ENCODE assay signal across 26 mouse cellular contexts in genomic region chr6:93739786-93740185, GRCm38 (mm10).
A peak's percentile ranks its signal among the peaks of the same experiment; 100 is the strongest.
DNase-seq lines count a peak whose midpoint lies in the region; ATAC-seq lines count a peak whose summit lies in the region.
"Had no signal": no experiment of that assay in that cellular context is flagged by ENCODE, and none has a peak within 500 bp of the region (broad histone marks: within the 10 kb centered on the region; RNA-seq: fewer than 3 reads in every experiment).

No protein-coding gene starts in this region.

- H3K27me3 ChIP-seq in embryonic facial prominence, embryonic 14.5 days (replicated peaks; ENCODE audit: control insufficient read depth, insufficient read depth, low read length), result no peaks in the 10 kb centered on the region
- no peaks in the 10 kb centered on the region for H3K27me3 ChIP-seq in embryonic facial prominence, embryonic 10.5 days (replicated peaks; ENCODE audit: low read depth, poor library complexity, severe bottlenecking)
- H3K27me3 ChIP-seq: CH12.LX; embryonic facial prominence, embryonic 12.5 days; forebrain, embryonic 13.5 days; heart, embryonic 13.5 days; hindbrain, embryonic 12.5 days; hindbrain, embryonic 15.5 days; Patski had no signal

- 71% methylated on average over 3 of the region's 3 CpGs for WGBS in embryonic facial prominence, embryonic 14.5 days
- WGBS in embryonic facial prominence, embryonic 10.5 days, result 79% methylated on average over 3 of the region's 3 CpGs

- H3K9me3 ChIP-seq in embryonic facial prominence, embryonic 14.5 days (ENCODE audit: control insufficient read depth, low read length), result no peaks in the 10 kb centered on the region
- no peaks in the 10 kb centered on the region for H3K9me3 ChIP-seq in embryonic facial prominence, embryonic 10.5 days
- H3K9me3 ChIP-seq: embryonic facial prominence, embryonic 12.5 days; forebrain, embryonic 13.5 days; heart, embryonic 13.5 days; hindbrain, embryonic 12.5 days; hindbrain, embryonic 15.5 days had no signal

- no peak overlapping the region for H3K4me3 ChIP-seq in embryonic facial prominence, embryonic 14.5 days (ENCODE audit: low read depth, low read length)
- no peak overlapping the region for H3K4me3 ChIP-seq in embryonic facial prominence, embryonic 10.5 days
- H3K4me3 ChIP-seq: embryonic facial prominence, embryonic 12.5 days; erythroblast, embryonic 14.5 days; forebrain, embryonic 13.5 days; heart, embryonic 13.5 days; hindbrain, embryonic 12.5 days; hindbrain, embryonic 15.5 days had no signal

- peak; percentile 49 for DNase-seq in embryonic facial prominence, embryonic 14.5 days (ENCODE audit: low spot score)
- DNase-seq in embryonic facial prominence, embryonic 10.5 days (ENCODE audit: low spot score), result no peak
- DNase-seq in heart, adult 11 months, result peak; percentile 16
- DNase-seq in heart, adult 8-10 months (ENCODE audit: low spot score), result no peak
- peak; percentile 36 for DNase-seq in right cerebral cortex, postnatal 4 days
- DNase-seq in right cerebral cortex, postnatal 36 days (ENCODE audit: low spot score in 2 of 2), result no peak
- DNase-seq: adrenal gland, postnatal 10 days; adrenal gland, postnatal 36 days; B cell, adult 2 months; cerebellum, adult 11 months; cerebellum, adult 2 months; cerebellum, adult 9-11 months; cerebellum, postnatal 36 days; gastrocnemius, postnatal 10 days; gastrocnemius, postnatal 36 days; kidney, adult 2 months had no signal

- ATAC-seq in embryonic facial prominence, embryonic 14.5 days (ENCODE audit: low read depth), result no peak
- ATAC-seq: forebrain, embryonic 13.5 days; intestine, postnatal 0 days; Patski had no signal

- no peak overlapping the region for H3K9ac ChIP-seq in embryonic facial prominence, embryonic 14.5 days (ENCODE audit: low read depth, low read length)
- H3K9ac ChIP-seq: embryonic facial prominence, embryonic 12.5 days; forebrain, embryonic 13.5 days; heart, embryonic 13.5 days; hindbrain, embryonic 12.5 days; hindbrain, embryonic 15.5 days had no signal

- 0 out of 2 replicates have a peak, but pooled peaks cover 10% of the 10 kb centered on the region for H3K4me1 ChIP-seq in embryonic facial prominence, embryonic 14.5 days (ENCODE audit: control insufficient read depth, insufficient read depth, low read length)
- no peaks in the 10 kb centered on the region for H3K4me1 ChIP-seq in embryonic facial prominence, embryonic 10.5 days
- H3K4me1 ChIP-seq: embryonic facial prominence, embryonic 12.5 days had no signal

- H3K4me2 ChIP-seq in embryonic facial prominence, embryonic 14.5 days (ENCODE audit: low read depth, low read length), result no peak overlapping the region
- H3K4me2 ChIP-seq: embryonic facial prominence, embryonic 12.5 days; forebrain, embryonic 13.5 days; heart, embryonic 13.5 days; hindbrain, embryonic 12.5 days; hindbrain, embryonic 15.5 days had no signal

- peaks cover 4% of the 10 kb centered on the region; the same call in 1 of the 2 replicates for H3K36me3 ChIP-seq in embryonic facial prominence, embryonic 14.5 days (ENCODE audit: control insufficient read depth, insufficient read depth, low read length)
- H3K36me3 ChIP-seq in embryonic facial prominence, embryonic 10.5 days (replicated peaks), result peaks cover 19% of the 10 kb centered on the region
- H3K36me3 ChIP-seq: G1E had no signal

- H3K27ac ChIP-seq in embryonic facial prominence, embryonic 14.5 days (replicated peaks; ENCODE audit: low read depth, low read length), result no peak overlapping the region
- no peak overlapping the region for H3K27ac ChIP-seq in embryonic facial prominence, embryonic 10.5 days (replicated peaks)
- H3K27ac ChIP-seq: embryonic facial prominence, embryonic 12.5 days; forebrain, embryonic 13.5 days; heart, embryonic 13.5 days; hindbrain, embryonic 12.5 days; hindbrain, embryonic 15.5 days had no signal

Comparison
In these comparisons a context has a peak if more than half of its experiments do, and no peak if none do; other contexts are left out.
1. DNase-seq: peak in embryonic facial prominence, embryonic 14.5 days (single experiment), heart, adult 11 months (single experiment) and right cerebral cortex, postnatal 4 days (single experiment); none in embryonic facial prominence, embryonic 10.5 days (single experiment), heart, adult 8-10 months (single experiment) and right cerebral cortex, postnatal 36 days (0 of 2).